Mouse (Mus musculus): ENCODE data around the gene Cab39.

The Cab39 gene

DNA sequence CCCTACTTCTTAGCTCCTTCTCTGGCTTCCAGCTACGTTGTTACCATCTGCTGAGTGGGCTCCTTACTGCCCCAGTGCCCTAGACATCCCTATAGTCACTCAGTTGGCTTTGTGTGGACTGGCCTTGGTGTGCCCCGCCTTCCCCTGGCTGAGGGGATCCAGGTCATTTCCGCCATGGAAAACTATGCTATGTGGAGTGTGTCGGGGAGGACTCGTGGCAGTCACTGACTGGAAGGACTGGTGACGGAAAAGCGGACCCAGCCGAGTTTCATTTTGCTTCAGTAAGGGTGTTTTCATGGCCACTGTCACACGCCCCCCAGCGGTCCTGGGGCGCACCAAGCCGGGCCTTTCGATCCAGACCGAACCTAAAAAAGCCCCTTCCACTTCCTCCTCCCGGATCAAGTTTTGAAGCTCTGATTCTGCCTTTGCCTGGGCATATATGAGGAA is 102.2 kb downstream of the Cab39 start:
- in situ Hi-C loops (cut with MboI; ENCODE audit: unreplicated experiment in 2 of 2) = no loop called here

DNA sequence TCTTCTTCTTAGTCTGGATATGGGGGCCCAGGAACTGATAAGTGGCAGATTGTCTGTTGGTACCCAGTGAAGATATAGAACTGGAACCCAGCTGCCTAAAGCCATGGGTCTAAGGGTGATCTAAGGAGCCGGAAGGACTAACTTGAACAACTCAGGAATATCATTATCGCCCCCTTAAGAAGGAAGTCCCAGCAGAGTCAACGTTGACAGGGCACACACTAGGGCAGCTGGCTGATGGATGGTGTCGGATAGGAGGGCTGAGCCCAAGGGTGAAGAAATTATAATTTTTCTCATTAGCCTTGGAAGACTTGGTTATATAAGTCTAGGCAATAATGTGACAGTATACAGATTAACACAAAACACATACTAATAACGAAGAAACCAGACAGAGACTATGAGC is 102.9 kb downstream of the Cab39 start:
- in situ Hi-C loops (cut with MboI; ENCODE audit: unreplicated experiment in 2 of 2) = no loop called here

DNA sequence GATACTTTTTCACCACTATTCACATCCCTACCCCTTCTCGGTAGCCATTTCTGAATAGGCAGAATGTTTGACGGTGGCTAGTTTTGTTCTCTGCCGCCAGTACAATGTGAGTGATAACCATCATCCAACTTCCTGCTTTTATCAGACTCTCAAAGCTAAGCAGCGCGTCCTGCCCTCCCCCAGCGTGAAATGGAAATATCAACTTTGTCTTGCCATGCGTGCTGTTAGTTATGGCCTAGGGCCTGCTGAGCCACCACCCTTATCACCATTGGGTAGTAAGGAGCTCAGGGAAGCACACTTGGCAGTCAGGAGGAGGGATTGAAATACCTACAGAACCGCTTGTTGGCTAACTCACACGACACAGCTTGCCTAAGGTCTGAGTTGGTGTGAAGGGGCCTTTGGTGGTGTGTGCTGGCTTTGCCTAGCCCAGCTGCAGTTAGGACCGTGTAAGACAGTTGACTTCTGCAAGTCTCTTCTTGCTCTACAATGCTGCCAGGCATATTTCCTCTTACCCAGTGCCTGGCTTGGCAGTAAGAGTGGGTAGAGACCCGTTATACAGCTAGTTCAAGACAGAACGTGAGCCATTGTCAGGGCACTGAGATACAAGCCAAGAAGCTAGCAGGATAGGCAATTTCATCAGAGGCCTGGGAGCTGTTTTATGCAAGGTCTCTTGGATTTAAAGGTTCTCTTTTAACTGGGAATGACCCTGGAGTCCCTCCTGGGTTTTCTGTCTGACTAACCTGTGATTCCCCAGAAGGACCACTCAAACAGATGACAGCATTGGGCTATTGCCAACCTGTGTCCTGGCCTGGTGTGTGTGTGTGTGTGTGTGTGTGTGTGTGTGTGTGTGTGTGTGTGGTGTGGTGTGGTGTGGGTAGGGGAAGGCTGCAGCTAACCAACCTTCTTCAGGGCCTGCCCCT is 103.8 kb downstream of the Cab39 start:
- in situ Hi-C loops (cut with MboI; ENCODE audit: unreplicated experiment in 2 of 2) = no loop called here

DNA sequence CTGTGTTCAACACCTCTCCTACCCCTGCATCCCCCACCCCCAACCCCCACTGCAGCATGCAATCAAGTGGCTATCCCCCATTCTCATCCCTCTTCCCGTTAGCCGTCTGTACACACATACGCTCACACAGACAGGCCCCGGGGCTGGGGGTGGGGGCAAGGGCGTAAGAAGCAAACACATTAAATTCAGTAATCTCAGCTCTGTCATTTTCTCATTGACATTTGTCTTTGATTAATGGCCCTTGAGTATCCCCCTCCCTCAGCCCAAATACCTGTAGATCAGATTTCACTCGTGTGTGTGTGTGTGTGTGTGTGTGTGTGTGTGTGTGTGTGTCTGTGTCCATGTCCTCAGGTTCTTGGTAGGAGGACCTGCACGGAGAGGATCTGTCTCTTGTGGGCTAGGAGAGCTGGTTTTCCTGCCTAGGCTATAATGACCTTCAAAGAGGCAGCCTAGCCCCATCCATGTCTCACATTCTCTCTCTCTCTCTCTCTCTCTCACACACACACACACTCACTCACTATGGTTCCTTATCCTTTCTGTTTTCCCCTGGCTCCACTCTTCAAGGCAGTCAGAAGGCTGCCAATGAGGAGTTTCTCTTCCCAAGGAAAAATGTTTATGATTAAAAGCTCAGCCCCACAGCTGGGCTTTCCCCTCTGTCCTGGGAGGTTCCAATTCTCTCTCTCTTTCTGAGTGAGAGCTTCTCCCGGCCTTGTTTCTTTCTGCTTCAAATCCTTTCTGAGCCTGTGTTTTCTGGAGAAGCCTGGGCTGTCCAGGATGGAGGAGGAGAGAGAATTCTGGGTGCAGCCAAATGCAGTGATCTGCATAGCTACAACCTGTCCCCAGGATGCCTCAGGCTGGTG is 104.9 kb downstream of the Cab39 start:
- in situ Hi-C loops (cut with MboI; ENCODE audit: unreplicated experiment in 2 of 2) = no loop called here

DNA sequence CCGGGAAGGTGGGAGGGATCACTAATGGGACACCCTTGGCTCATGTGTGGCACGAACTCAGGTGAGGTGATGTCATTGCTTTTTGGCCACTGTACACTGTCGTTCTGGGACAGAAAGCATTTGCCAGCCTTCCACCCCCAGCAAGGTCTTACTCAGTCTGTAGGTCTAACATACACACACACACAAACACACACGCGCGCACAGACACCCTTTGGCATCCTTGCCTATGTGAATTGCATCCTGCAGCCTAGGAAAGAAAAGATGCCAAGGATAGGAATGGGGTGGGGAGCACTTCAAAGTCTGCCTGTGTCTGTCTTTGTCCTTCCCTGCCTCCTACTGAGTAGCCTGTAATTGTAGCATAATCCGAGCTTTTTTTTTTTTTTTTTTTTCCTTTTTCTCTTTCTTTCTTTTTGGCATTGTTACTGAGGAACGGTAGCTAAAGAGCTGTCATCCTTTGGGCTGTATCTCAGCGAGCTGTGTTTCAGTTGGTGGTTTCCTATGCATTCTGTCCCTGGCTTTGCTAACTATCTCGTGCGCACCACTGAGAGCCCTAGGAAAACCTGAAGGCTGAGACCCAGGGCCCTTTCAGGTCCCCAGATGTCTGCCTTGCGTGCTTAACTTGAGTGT is 105.6 kb downstream of the Cab39 start:
- in situ Hi-C loops (cut with MboI; ENCODE audit: unreplicated experiment in 2 of 2) = no loop called here

DNA sequence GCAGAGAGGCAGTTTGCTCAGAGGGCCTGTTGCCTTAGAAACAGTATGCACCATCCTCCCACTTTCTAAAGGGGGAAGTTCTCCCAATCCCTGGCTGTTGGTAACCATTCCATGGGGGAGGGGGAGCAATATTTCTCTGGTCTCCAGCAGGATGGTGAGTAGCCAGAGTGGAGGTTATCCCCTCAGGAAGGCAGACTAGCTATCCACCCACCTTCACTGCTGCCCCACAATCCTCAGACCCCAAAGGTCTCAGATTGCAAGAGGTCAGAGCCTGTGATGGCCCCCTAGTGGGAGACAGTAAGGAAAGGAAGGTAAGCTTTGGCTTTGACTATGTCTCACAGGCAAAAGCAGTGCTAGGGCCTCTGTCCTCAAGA is 106.1 kb downstream of the Cab39 start:
- in situ Hi-C loops (cut with MboI; ENCODE audit: unreplicated experiment in 2 of 2) = no loop called here

DNA sequence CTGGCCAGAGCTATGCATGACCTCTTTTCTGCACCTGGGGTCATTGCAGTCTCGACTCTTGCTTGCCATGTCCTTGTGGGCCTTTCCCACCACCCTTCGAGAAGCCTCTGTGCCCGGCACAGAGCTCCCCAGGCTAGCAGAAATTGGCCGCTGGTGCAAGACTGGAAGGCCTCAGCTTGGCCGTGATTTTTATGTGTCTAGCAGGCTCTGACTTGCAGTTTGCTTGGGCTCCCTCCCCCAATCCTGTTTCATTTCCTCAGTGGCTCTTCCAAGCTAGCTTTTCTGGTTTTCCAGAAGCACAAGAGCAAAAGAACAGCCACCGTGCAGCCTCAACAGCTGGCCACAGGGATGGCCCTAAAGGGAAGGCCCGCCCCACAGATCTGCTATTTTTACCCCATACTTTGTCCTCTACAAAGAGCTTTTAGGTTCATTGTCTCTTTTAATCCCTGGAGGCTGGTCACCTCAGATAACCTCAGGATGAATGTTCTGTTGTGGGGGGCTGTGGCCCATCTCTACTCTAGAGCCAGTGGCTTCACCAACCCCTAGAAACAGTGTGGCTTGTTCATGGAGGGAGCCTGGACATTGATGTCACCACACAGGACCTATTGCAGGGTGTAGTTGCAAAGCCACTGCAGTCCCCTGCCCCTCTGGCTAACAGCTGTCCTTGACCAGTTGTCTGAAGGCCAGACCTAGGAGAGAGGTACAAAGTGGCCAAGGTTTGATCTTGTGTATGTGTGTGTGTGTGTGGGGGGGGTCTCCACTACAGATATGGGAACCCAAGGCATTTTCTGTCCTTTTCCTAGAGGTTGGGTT is 107.5 kb downstream of the Cab39 start:
- in situ Hi-C loops (cut with MboI; ENCODE audit: unreplicated experiment in 2 of 2) = no loop called here
